Mouse (Mus musculus) adrenal gland, adult (tissue): ENCODE measurements around the gene Akap6.

Experiments used
- DNase-seq, 2 experiments: peaks; one replicate each; pipeline ENCODE4 v3.0.0; 2022 to 2023; ENCODE audit warnings: low spot score in 1 of 2; ENCODE audit not compliant: inconsistent age in 2 of 2

The Akap6 gene

GRCm38 (mm10) chr12:53027308-53027707 is 328.1 kb downstream of the Akap6 start:
- DNase-seq = no peak

- DNase-seq = no peak
These were observed 329.7 kb downstream of the Akap6 start for GRCm38 (mm10) chr12:53028926-53029325.

GRCm38 (mm10) chr12:53029910-53030309 is 330.7 kb downstream of the Akap6 start:
- no peak for DNase-seq

- DNase-seq = peak; percentile 16 to 57
These were observed 333.6 kb downstream of the Akap6 start for GRCm38 (mm10) chr12:53032762-53033161.

GRCm38 (mm10) chr12:53033404-53033913 is 334.3 kb downstream of the Akap6 start:
- DNase-seq = peak; percentile 19 to 63

- no peak for DNase-seq
These were observed 341.5 kb downstream of the Akap6 start for GRCm38 (mm10) chr12:53040634-53041033.

- peak; percentile 22 to 69 for DNase-seq
These were observed 343.6 kb downstream of the Akap6 start for GRCm38 (mm10) chr12:53042739-53043138.

GRCm38 (mm10) chr12:53057606-53058005 is 358.4 kb downstream of the Akap6 start:
- DNase-seq = no peak

GRCm38 (mm10) chr12:53060903-53061302 is 361.7 kb downstream of the Akap6 start:
- DNase-seq = no peak

GRCm38 (mm10) chr12:53061466-53062124 is 362.4 kb downstream of the Akap6 start:
- DNase-seq = no peak

GRCm38 (mm10) chr12:53063003-53063402 is 363.8 kb downstream of the Akap6 start:
- DNase-seq = no peak

GRCm38 (mm10) chr12:53064241-53064760 is 365.1 kb downstream of the Akap6 start:
- DNase-seq = no peak

- DNase-seq = no peak
These were observed 366.0 kb downstream of the Akap6 start for GRCm38 (mm10) chr12:53065031-53065785.

- DNase-seq = no peak
These were observed 367.1 kb downstream of the Akap6 start for GRCm38 (mm10) chr12:53066321-53066720.

- DNase-seq = no peak
These were observed 371.7 kb downstream of the Akap6 start for GRCm38 (mm10) chr12:53070907-53071306.

GRCm38 (mm10) chr12:53076595-53077400 is 377.6 kb downstream of the Akap6 start:
- DNase-seq = no peak

GRCm38 (mm10) chr12:53085789-53086188 is 386.6 kb downstream of the Akap6 start:
- no peak for DNase-seq

GRCm38 (mm10) chr12:53112276-53112675 is 413.1 kb downstream of the Akap6 start:
- no peak for DNase-seq

- DNase-seq = no peak
These were observed 420.2 kb downstream of the Akap6 start for GRCm38 (mm10) chr12:53119352-53119751.

GRCm38 (mm10) chr12:53124131-53124530 is 424.9 kb downstream of the Akap6 start:
- peak in 1 of 2 experiments; percentile 36 for DNase-seq

- DNase-seq = no peak
These were observed 425.5 kb downstream of the Akap6 start for GRCm38 (mm10) chr12:53124696-53125095.
